Mouse (Mus musculus): ENCODE results near the gene Uchl3. TPM values are rescaled to one million over a fixed set of nuclear protein-coding genes. Genes with fewer than 3 reads are reported as not detected.
A peak's percentile ranks its signal among the peaks of the same experiment; 100 is the strongest.

Uchl3 gene
- polyA plus RNA-seq, 1 experiment: 48.4 TPM

DNA sequence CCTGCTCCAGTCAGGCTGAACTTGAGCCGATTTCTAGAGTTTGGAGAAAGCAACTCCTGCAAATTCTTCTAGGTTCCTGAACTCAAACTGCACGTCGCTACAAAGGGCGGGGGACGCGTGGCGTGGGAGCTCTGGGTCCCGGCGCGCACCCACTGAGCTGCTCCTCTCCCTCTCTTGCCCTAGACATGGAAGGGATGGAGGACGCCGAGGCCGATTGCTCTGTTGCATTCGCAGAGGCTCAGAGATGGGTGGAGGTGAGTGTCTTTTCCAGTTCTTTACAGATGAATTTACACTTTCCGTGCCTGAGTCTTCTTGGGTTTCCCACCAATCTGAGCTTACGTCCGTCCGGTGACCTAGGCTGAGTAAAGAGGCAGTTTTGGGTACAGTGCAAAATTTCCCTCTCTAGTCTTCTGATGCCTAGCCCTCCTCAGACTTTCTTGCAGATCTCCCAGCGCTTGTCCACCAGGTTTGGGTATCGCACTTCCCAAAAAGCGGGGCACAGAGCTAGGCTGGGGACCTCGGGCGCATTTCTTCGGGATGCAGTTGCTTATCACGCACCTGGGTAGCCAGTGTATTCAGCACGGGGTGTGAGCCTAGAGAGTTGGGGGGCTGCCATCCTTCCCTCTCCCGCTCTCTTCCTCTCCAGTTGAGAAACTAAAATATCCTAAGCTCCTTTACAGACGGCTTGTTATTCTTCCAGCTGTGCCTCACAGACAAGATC lies 76.4 kb downstream of the Uchl3 start:
- TF ChIP-seq POLR2A (IDR thresholded peaks at IDR 0.05; ENCODE audit: borderline replicate concordance, insufficient read depth, low read length): no peak
- TF ChIP-seq CTCF (IDR thresholded peaks at IDR 0.05; ENCODE audit: borderline replicate concordance, insufficient read depth, low read depth, low read length): no peak
- WGBS: 5% methylated on average over 28 of the region's 28 CpGs
- H3K4me3 ChIP-seq (replicated peaks; ENCODE audit: insufficient read depth, low read depth, low read length): peak overlapping the region; percentile 55
- no peaks in the 10 kb centered on the region; the same call in 1 of the 2 replicates for H3K27me3 ChIP-seq (ENCODE audit: control insufficient read depth, insufficient read depth, low read length)
- H3K27ac ChIP-seq (ENCODE audit: insufficient read depth, low read length): no peak overlapping the region
- no peak for DNase-seq
- H3K4me1 ChIP-seq (ENCODE audit: control insufficient read depth, insufficient read depth, low read length): peaks cover 3% of the 10 kb centered on the region; the same call in 1 of the 2 replicates

DNA sequence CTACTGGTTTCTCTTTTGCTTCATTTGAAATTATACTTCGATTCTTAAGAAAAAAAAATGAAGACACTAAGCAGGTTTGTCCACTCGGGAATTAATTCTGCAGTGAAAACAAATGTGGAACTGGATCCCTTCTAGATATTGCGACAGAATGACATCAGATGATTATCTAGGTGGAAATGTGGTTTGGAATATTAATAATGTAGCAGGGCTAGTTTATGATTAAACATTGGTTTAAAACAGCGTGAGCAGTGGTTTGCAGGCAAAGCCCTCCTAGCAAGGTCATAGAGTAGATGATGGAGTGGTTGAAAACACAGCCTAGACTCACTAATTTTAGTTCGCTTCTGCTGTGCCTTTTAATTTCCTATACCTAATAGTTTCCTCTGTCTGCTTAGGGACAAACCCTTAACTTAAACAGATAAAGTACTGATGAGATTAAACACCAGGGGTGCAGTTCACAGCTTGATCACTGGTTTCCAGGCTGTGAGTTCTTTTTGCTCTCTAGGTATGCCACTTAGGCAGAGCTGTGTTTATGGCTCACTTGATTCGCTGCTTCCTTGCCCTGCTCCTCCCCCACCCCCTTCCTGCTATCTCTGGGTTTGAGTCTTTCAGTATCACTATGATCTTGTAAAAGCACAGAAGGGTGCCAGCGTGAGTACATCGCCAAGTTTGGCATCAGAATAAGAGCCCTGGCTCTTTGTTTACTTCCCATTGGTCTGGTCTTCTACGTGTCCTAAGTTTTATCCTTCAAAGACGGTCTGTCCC lies 80.0 kb downstream of the Uchl3 start:
- Histone ChIP-seq H3K27me3 (ENCODE audit: control insufficient read depth, insufficient read depth, low read length) (no peaks in the 10 kb centered on the region; the same call in 1 of the 2 replicates), H3K4me3 (replicated peaks; ENCODE audit: insufficient read depth, low read depth, low read length) (no peak overlapping the region), H3K4me1 (ENCODE audit: control insufficient read depth, insufficient read depth, low read length) (peaks cover 3% of the 10 kb centered on the region; the same call in 1 of the 2 replicates), H3K27ac (ENCODE audit: insufficient read depth, low read length) (no peak overlapping the region)
- 35% methylated on average over 10 of the region's 10 CpGs for WGBS
- TF ChIP-seq POLR2A (IDR thresholded peaks at IDR 0.05; ENCODE audit: borderline replicate concordance, insufficient read depth, low read length) (no peak), CTCF (IDR thresholded peaks at IDR 0.05; ENCODE audit: borderline replicate concordance, insufficient read depth, low read depth, low read length) (no peak)
- DNase-seq: no peak

DNA sequence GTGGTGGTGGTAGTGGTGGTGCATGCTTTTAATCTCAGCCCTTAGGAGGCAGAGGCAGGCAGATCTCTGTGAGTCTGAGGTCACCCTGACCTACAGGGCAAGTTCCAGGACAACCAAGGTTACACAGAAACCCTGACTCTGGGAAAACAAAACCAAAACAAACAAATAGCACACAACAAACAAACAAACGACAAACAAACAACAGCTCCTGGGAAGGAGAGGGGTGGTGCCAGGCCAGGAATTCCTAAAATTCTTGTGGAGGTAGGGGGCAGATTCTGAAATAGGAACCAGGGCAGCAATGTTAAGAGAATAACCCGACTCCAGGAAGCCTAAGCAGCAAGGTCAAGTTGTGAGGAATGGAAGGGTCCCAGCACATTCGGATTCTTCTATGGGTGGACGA lies 83.7 kb downstream of the Uchl3 start:
- H3K4me3 ChIP-seq (replicated peaks; ENCODE audit: insufficient read depth, low read depth, low read length): no peak overlapping the region
- H3K27me3 ChIP-seq (ENCODE audit: control insufficient read depth, insufficient read depth, low read length): no peaks in the 10 kb centered on the region
- no peak for DNase-seq
- no peak for TF ChIP-seq POLR2A (IDR thresholded peaks at IDR 0.05; ENCODE audit: borderline replicate concordance, insufficient read depth, low read length)
- no peak for TF ChIP-seq CTCF (IDR thresholded peaks at IDR 0.05; ENCODE audit: borderline replicate concordance, insufficient read depth, low read depth, low read length)
- no peaks in the 10 kb centered on the region for H3K4me1 ChIP-seq (ENCODE audit: control insufficient read depth, insufficient read depth, low read length)
- WGBS: 82% methylated on average over 4 of the region's 4 CpGs
- H3K27ac ChIP-seq (ENCODE audit: insufficient read depth, low read length): no peak overlapping the region

Other genes starting within 250 kb of the Uchl3 start
- 35.9 and 42.6 TPM in 2 replicates for gene Tbc1d4, start 44.8 kb upstream of the Uchl3 start, polyA plus RNA-seq (2012; rRNA removed)
- gene Commd6, start 13.3 kb upstream of the Uchl3 start, polyA plus RNA-seq (2012; rRNA removed): 58.6 and 60.0 TPM in 2 replicates
- 0.36 TPM in 1 of 2 replicates, not detected in the other for gene Gm9922, start 75.8 kb downstream of the Uchl3 start, polyA plus RNA-seq (2012; rRNA removed)
- 5.8 and 6.8 TPM in 2 replicates for gene Lmo7, start 76.0 kb downstream of the Uchl3 start, polyA plus RNA-seq (2012; rRNA removed)

Measured in cerebellum, adult 2 months (tissue).